Mouse (Mus musculus): Measurements from ENCODE around the gene Zmym2. TPM values are rescaled to one million over a fixed set of nuclear protein-coding genes. Genes with fewer than 3 reads are reported as not detected.

Gene Zmym2
- total RNA-seq, 2 experiments from 2014 or later = 93.1 to 103 TPM

DNA sequence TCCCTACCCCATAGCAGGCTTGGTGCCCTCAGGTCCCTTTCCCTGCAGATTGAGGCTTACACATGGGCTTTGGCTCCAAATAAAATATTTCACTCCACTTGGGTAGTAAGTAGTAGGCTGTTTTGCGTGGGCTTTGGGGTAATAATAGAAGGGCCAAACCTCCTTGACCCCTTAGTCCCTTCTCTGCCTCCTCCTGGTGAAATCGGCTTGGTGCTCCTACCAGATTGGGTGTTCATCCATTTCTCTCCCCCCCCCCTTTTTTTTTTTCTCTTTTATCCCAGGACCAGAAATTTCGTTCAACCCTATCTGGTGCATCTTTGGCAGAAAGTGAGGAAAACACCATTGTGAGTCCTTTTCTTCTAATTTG lies 1.0 kb downstream of the Zmym2 start:
- DNase-seq (ENCODE audit: low spot score in 2 of 2) = no peak
- peak overlapping the region; percentile 98 for H3K4me3 ChIP-seq
- no peak for TF ChIP-seq CTCF (conservative IDR thresholded peaks at IDR 0.05)
- H3K27ac ChIP-seq = peak overlapping the region; percentile 98

DNA sequence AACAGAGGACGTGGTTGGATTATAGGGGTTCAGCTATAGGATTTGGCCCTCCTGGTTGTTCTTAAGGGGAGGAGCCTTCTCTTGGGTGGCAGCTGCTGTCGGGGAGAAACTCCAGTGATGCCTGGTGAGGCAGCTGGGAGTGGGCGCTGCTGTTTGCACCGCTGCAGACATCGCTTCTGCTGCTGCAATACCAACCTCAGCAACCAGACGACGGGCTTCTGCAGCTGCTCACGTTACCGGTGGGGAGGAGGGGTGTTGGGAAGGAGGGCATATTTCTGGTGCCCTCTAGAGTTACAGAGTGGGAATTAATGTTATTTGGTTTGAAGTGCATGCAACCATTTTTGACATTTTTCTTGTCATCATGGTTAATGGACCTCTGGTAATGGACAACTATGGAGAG lies 1.4 kb downstream of the Zmym2 start:
- Histone ChIP-seq H3K4me3 (peak overlapping the region; percentile 98), H3K27ac (peak overlapping the region; percentile 98)
- TF ChIP-seq CTCF (conservative IDR thresholded peaks at IDR 0.05) = peak; percentile 87
- DNase-seq (ENCODE audit: low spot score in 2 of 2) = peak; percentile 65

DNA sequence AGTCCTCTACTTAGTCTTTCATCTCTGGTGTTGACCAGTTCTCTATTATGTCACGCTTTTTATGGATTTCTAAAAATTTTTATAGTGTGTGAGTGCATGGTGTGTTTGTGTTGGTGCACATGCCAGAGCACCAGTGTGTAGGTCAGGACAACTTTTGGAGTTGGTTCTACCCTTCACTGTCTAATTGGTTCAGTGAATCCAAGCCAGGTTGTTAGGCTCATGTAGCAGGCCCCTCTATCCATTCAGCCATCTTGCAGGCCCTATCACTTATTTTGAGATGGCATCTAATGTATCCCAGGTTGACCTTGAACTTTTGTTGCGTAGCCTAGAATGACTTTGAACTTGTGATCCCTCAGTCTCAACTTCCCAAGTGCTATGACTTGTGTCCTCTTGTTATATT lies 2.0 kb downstream of the Zmym2 start:
- no peak for TF ChIP-seq CTCF (conservative IDR thresholded peaks at IDR 0.05)
- no peak for DNase-seq (ENCODE audit: low spot score in 2 of 2)
- H3K27ac ChIP-seq = no peak overlapping the region
- H3K4me3 ChIP-seq = peak overlapping the region; percentile 98

DNA sequence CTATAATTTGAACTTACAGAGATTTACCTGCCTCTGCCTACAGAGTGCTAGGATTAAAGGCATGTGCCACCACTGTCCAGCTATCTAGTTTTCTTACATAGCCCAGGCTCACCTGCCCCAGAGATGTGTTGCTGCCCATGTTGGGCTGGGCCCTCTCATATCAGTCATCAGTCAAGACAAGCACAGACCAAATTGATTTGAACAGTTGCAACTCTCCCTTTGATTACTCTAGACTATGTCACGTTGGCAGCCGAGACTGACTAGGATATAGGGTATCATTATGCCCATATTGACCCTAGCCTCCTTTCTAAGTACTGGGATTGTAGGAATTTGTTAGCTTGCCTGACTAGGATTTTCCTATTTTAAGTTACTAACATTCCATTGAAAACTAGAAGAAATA lies 8.0 kb downstream of the Zmym2 start:
- H3K4me3 ChIP-seq = no peak overlapping the region
- TF ChIP-seq CTCF (conservative IDR thresholded peaks at IDR 0.05) = no peak
- H3K27ac ChIP-seq = no peak overlapping the region
- DNase-seq (ENCODE audit: low spot score in 2 of 2) = no peak

DNA sequence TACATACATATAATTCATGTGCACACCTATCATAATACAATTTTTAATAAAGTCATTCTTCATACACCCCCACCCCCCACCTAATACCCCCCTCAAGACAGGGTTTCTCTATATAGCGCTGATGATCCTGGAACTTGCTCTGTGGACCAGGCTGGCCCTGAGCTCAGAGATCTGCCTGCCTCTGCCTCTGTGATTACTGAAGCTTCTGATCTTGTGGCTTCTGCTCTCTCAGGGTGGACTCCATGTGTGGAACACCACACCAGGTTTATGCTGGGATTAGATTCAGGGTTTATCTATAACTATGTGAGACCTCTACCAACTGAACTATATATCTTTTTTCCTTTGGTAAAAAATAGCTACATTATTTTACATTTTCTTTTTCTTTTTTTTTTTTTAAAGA lies 10.1 kb downstream of the Zmym2 start:
- DNase-seq (ENCODE audit: low spot score in 2 of 2) = no peak
- TF ChIP-seq CTCF (conservative IDR thresholded peaks at IDR 0.05) = no peak
- no peak overlapping the region for H3K4me3 ChIP-seq
- H3K27ac ChIP-seq = no peak overlapping the region

DNA sequence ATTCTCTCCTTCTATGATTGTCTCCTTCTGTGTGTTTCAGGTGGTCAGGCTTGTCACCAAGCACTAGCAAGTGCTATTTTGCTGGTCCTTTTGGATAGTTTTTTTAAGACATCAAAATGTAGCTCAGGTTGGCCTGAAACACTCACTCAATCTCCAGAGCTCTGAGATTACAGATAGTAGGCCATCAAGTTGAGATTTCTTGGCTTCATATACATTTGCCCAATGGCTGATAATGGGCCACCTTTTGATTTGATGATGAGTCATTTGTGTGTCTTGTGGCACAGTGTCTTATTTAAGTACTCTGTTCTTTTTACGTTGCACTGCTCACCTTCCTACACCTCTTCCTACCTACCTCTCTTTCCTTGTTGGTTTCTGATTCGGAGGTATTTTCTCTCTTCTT lies 11.0 kb downstream of the Zmym2 start:
- no peak for DNase-seq (ENCODE audit: low spot score in 2 of 2)
- TF ChIP-seq CTCF (conservative IDR thresholded peaks at IDR 0.05) = no peak
- Histone ChIP-seq H3K4me3 (no peak overlapping the region), H3K27ac (no peak overlapping the region)

DNA sequence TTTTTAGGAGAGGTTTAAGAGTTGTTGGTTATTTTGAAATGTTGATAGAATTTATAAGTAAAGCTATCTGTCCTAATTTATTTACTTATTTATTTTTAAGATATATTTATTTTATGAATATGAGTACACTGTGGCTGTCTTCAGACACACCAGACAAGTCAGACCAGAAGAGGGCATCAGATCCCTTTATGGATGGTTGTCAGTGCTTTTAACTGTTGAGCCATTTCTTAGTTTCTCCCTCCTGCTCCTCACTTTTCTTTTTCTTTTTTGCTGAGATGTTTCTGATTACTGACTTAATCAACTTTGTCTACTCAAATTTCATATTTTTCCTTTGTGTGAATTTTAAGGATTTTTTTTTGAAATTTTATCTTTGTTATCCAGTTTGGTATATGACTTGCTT lies 13.2 kb downstream of the Zmym2 start:
- no peak overlapping the region for H3K4me3 ChIP-seq
- peak; percentile 30 for TF ChIP-seq CTCF (conservative IDR thresholded peaks at IDR 0.05)
- DNase-seq (ENCODE audit: low spot score in 2 of 2) = no peak
- H3K27ac ChIP-seq = no peak overlapping the region

DNA sequence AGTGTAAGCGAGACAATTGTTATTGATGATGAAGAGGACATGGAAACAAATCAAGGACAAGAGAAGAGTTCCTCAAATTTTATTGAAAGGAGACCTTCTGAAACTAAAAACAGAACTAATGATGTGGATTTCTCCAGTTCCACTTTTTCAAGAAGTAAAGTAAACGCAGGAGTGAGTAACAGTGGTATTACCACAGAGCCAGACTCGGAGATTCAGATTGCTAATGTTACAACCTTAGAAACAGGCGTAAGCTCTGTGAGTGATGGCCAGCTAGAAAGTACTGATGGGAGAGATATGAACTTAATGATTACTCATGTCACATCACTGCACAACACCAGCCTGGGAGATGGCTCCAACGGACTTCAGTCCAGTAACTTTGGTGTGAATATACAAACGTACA lies 16.6 kb downstream of the Zmym2 start:
- no peak for DNase-seq (ENCODE audit: low spot score in 2 of 2)
- no peak overlapping the region for H3K4me3 ChIP-seq
- TF ChIP-seq CTCF (conservative IDR thresholded peaks at IDR 0.05) = no peak
- no peak overlapping the region for H3K27ac ChIP-seq

DNA sequence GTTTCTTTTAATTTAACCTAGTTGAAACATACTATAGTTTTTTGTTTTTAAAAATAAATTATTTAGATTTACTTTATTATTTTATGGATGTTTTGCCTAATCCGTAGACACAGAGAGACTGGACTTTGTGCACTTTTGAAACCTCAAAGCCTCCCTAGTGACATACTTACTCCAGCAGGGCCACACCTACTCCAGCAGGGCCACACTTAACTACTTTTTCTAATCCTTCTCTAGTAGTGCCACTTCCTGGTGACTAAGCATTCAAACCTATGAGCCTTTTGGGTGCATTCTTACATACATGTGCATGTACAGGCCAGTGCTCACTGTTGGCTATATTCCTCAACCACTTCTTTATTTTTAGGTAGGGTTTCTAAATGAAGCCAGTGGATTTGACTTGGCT lies 19.2 kb downstream of the Zmym2 start:
- Histone ChIP-seq H3K4me3 (no peak overlapping the region), H3K27ac (no peak overlapping the region)
- DNase-seq (ENCODE audit: low spot score in 2 of 2) = no peak
- no peak for TF ChIP-seq CTCF (conservative IDR thresholded peaks at IDR 0.05)

DNA sequence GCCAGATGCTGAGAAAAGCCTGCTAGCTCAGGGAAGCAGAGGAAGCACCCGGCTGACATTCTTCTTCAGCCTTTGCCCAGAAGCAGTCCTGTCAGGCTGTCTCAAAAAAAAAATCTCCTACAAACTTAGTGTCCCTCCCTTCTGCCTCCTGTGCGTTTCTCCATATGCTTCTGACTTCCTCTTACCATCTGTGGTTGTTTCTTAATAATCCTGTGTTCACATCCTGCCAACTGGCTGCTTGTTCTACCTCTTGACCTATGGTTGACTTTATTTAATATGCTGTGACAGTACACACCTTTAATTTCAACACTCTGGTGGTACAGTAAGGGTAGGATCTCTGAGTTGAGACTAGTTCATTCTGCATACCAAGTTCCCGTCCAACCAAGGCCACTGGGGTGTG lies 32.1 kb downstream of the Zmym2 start:
- DNase-seq (ENCODE audit: low spot score in 2 of 2) = no peak
- H3K27ac ChIP-seq = no peak overlapping the region
- H3K4me3 ChIP-seq = no peak overlapping the region
- TF ChIP-seq CTCF (conservative IDR thresholded peaks at IDR 0.05) = no peak

DNA sequence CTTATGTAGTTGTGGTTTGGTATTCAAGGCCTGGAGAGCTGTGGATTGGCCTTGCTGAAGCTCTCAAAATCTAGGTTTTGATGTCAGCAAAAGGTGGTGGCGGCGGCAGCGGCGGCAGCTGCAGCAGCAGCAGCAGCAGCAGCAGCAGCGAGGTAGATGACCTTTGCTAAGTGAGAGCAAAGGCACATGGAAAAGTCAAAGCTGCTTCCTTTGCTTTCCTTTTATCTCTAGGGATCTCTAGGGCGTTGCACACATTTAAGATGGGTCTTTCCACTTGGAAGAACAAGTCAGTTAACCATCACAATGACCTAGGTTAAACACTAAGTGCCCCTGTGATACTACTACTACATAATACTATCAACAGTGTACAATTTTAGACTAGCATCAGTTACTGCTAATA lies 49.0 kb downstream of the Zmym2 start:
- Histone ChIP-seq H3K27ac (no peak overlapping the region), H3K4me3 (no peak overlapping the region)
- TF ChIP-seq CTCF (conservative IDR thresholded peaks at IDR 0.05) = no peak
- no peak for DNase-seq (ENCODE audit: low spot score in 2 of 2)

DNA sequence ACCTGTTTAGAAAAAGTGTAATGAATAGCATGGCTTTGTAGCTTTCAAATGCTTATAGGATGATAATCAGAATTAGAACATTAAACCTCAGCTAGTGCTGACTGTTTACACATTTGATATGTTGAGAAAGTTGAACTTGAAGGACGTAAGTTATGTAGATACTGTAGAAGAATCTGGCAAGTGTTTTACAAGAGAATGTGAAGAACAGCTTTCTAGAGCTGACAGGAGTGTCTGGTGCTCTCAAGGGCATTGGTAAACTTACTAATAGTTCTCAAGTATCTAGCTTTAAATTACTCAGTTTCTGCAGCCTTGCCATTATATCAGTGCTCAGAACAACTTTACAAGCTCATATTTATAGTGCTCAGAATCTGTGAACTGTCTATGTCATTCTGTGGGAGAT lies 53.5 kb downstream of the Zmym2 start:
- no peak for DNase-seq (ENCODE audit: low spot score in 2 of 2)
- Histone ChIP-seq H3K27ac (no peak overlapping the region), H3K4me3 (no peak overlapping the region)
- no peak for TF ChIP-seq CTCF (conservative IDR thresholded peaks at IDR 0.05)

DNA sequence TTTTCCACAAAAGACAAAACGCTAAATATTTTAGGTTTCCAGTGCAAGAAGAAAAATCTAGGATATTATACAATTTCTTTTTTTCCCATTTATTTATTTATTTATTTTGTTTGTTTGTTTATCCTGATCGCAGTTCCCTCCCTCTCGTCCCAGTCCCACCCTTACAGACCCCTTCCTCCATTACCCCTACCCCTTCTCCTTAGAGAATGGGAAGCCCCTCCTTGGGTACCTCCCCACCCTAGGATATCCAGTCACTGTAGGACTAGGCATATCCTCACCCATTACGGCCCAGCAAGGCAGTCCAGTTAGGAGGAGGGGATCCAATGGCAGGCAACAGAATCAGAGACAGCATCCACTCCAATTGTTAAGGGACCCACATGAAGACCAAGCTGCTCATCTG lies 66.5 kb downstream of the Zmym2 start:
- Histone ChIP-seq H3K27ac (no peak overlapping the region), H3K4me3 (no peak overlapping the region)
- no peak for DNase-seq (ENCODE audit: low spot score in 2 of 2)
- TF ChIP-seq CTCF (conservative IDR thresholded peaks at IDR 0.05) = no peak

DNA sequence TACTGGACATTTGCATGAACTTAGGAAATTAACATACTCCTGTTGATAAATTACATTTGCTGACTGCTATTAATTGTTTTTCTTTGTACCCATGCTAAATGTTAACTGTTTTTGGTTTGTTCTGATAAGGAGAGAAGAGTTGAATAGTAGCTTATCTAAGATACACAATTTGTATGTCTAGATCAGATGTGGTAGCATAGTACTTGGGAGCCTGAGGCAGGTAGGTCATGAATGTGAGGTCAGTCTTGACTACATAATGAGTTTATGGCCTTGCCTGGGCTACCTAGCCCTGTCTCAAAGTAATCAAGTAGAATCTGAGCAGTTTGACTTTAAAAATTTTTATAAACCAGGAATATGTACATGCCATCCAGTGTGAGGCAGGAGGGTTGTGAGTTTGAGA lies 67.9 kb downstream of the Zmym2 start:
- Histone ChIP-seq H3K27ac (no peak overlapping the region), H3K4me3 (no peak overlapping the region)
- no peak for TF ChIP-seq CTCF (conservative IDR thresholded peaks at IDR 0.05)
- no peak for DNase-seq (ENCODE audit: low spot score in 2 of 2)
